Mouse (Mus musculus) gastrocnemius, postnatal 14 days (tissue): Measurements from ENCODE around the gene Nepro. TPM values are rescaled to one million over a fixed set of nuclear protein-coding genes. Genes with fewer than 3 reads are reported as not detected.

Experiments used
- DNase-seq: peaks from one replicate; pipeline ENCODE4 v3.0.0; 2021; ENCODE audit warnings: mixed read lengths
- intact Hi-C: fragments of 180-260 bp; cut with DNase I; formaldehyde crosslinking; loops from one replicate; pipeline ENCODE4 v1.15.1; 2025; ENCODE audit warnings: low total_unique reads
- total RNA-seq, 2 experiments: library from RNA; stranded (reverse); gene quantifications; 2 replicates each; pipeline ENCODE4 v1.2.3; 2021

Gene Nepro
- total RNA-seq, 2 experiments from 2014 or later = 3.6 to 4.2 TPM

DNA sequence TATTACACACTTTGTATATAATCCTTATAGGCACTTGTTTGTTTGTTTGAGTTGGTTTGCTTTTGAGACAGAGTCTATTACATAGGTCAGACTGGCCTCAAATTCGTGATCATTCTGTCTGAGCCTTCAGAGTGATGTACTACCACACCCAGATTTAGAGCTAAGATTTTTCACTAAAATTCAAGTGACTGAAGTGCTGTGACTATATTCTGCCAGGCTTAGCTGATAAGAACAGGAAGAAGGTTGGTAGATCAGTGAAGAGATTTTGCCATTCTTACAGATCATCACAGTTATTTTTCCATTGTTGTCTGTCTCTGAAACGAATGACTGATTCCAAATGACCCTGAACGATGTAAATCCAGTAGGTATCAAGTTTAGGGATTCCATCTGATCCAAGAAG is 23.9 kb downstream of the Nepro start:
- intact Hi-C loops = no loop called here

DNA sequence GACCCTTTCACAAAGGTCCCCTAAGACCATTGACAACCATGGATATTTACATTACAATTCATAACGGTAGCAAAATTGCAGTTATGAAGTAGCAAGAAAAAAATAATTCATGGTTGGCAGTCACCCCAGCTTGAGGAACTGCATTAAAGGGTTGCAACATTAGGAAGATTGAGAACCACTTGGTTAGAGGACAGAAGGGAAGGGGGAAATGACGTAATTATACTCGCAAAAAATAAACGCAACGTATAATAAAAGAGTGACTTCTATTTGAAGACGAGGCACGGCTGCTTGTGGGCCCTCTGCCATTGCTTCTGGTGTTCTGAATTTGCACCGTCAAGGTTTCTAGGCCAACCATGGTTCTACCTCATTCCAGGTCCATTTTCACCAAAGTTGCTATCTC is 33.6 kb downstream of the Nepro start:
- no peak for DNase-seq
- intact Hi-C loops = no loop called here

More for the DNA sequence above, 23.9 kb downstream of the Nepro start:
- no peak for DNase-seq

DNA sequence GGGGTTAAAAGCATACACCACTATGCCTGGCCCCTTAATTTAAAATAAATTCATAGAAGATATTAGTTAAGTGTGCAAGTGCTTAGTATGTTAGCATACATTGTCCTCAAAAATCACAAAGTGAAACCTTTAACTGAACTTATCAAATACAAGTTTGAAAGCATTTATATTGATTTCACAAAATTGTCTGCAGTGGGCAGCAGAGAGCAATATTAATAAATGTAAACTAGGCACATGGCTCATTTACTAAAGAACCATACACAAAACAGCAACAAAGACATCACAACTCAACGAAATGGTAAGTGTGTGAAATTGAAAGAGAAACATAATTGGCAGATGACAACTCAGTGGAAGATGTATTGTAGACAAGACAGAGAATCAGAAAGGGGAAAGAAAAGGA is 37.7 kb downstream of the Nepro start:
- no peak for DNase-seq
- intact Hi-C loops = no loop called here

DNA sequence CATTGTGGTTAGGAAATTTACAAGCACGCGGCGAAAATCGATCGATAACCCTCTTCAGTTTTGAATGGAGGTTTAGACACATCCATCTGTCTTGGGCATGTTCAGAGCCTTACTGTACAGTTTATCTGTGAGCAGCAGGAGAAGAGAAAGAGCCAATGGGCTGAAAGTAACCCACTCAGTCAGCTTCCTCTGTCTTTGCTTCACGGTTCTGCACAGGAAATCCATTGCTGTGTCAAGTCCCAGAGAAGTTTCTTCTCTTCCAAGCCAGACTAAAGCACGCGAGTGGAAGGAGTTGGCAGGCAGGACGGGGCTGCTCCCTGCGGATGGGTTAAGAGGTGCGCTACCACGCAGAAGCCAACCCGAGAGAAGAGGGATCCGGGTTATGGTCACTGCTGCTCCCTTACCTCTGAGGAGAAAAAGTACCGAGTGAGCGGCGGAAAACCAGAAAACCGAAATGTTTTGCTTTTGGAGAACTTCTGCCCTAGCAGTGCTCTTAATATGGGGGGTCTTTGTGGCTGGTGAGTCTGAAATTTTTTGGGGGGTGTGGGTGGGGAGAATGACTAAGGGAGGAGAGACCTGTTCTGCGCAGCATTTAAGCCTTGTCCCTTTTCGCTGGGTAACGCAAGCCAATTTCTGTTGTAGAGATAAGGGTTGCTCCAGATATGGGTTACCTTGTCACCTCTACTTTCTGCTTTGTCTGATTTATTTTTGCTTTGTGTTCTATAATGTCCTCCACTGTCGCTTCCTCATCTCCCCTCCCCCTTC is 41.6 kb downstream of the Nepro start, which contains the start of gene Cd200r1:
Gene Cd200r1, plus strand, starts transcription at position 182 of the 765 bp plus-strand sequence.
- intact Hi-C loops = loop anchor here (5.0 kb wide), 1 partner anchor 317 kb away; no protein-coding TSS in a partner anchor
- DNase-seq = no peak

DNA sequence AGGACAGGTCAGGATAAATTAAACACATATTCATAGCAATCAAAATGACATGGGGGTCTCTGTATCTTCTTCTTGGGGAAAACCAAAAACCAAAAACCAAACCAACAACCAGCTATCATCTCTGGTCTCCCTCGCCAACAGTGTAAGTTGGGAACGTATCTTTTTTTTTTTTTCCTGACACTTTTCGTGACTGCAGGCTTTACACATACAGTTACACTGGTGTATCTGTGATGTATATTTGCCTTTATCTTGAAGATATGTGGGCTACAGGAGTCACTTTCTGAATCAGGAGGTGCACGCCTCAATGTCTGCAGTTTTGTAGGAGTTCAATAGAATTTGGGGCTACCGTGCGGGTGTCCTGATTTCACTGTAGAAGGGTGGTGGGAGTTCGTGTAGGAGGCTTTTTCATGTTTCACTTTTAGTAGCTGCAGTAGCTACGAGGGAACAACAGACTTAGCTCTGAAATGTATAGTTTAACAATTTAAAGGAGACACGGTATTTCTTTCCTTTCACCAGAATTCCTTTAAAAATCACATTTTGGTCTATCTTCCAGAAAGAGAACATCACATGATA is 42.3 kb downstream of the Nepro start:
- intact Hi-C loops = loop anchor here (5.0 kb wide), 1 partner anchor 316 kb away; no protein-coding TSS in a partner anchor
- DNase-seq = no peak

DNA sequence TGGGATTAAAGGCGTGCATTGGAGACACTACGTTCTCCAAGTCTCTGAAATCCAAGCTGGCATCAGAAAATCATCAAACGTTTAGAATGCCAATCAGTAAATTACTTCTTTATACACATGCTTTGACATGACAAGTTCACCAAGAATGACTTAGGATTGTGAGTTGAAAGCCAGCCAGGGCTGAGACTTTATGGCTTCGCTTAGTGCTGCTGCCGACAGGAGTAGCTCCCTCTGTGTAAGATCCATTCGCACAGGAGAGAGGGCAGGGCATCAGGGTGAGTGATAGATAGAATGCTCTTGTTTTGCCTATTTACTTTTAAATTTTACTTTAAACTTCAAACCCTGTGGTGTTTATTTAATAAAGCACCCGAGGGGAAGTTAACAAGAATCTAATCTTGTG is 43.4 kb downstream of the Nepro start:
- intact Hi-C loops = loop anchor here (5.0 kb wide), 1 partner anchor 315 kb away; no protein-coding TSS in a partner anchor
- DNase-seq = no peak

DNA sequence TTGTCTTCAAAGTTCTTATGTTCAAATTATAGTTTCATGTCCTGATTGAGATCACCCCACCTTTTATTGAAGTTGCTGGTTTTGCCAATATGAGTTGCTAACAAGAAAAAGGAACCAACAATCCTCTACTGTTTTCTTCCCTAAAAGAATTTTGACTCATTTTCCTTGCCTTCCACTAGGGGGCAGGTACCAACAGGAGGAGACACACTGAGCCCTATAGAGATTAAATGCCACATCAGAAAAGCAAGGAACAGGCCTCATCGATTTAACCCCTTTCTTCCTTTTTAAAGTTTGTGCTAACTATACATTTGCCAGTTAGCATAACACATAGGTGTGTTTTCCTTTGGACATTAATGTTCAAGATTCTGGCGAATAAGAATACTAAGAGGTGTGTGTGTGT is 43.9 kb downstream of the Nepro start:
- intact Hi-C loops = loop anchor here (5.0 kb wide), 1 partner anchor 314 kb away; no protein-coding TSS in a partner anchor
- no peak for DNase-seq

DNA sequence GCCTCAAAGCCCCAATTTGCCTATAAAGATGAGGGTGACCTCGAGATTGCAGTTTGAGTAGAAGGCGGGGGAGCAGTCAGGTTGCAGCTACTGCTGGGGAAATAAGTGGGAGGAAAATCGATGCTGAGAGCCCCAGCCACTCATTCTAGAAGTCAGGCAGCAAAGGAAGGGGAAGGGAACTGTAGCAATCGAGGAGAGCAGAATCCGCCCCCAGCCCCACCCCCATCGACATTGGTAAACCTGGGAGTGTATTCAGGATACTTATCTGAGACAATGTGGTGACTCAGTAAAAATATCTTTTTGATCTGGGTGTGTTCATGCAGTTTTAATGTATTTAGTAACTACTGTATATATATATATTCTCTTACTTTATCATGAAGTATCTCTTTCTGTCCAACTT is 48.5 kb downstream of the Nepro start:
- no peak for DNase-seq
- intact Hi-C loops = no loop called here

DNA sequence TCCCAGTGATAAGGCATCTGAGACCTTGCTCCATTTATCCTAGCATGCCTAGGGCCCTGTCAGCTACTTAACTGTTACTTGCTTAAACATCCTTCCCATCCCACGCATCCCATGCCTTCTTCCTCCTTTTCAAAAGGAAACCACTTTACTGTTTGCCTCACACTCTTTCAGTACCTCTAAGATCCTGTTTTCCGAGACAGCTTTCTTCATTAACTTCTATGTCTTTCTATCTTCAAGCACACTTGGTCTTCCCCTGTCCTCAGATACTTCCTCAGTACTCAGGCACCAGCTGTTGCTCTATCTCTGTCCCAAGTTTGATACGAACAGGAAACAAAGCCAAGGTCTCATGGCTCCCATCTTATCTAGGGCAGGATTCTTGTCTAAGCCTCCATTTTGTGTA is 49.6 kb downstream of the Nepro start:
- intact Hi-C loops = no loop called here
- DNase-seq = no peak

DNA sequence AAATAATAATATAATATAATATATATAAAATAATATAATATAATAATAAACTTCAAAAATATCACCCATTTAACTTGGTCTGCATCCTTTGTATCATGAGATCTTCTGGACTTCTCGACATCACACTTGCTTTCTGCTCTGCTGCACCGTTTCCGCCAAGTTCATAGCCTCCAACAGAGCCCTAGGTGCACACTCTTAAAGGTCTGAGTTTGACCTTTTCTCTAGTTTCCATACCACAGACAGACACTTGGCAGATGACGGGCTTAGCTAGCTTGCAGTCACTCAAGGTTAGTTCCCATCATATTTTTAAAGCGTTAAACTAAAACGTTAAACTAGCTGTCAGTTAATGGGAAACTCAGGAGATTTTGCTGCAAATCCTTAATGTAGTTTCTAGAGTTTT is 50.1 kb downstream of the Nepro start:
- intact Hi-C loops = no loop called here
- DNase-seq = no peak

DNA sequence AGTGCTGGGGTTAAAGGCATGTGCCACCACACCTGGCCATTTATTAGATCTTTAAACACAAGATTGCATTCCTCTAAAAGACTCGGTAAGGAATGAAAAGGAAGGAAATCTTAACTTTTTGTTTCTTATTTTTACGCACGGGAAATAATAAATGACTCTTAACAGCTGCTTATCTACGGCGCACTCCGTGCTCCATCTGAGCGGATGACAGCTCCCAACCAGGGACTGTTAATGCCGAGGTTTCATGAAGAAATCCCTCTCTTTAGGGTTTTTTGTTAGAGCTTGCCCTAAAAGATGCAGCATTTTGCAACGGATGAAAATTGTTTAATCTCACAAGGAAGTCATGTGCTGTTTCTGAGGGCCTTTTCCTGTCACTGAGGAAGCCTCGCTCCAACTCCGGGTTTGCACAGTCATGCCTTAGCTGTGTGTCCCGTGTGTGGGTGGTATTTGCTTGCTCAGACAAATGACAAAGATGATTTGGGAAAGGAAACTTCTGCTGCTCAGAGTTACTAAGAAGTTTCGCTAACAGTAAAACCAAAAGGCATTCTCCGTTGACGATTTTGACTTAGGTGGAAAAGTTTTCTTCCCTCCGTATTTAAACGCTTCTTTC is 54.5 kb downstream of the Nepro start:
- intact Hi-C loops = no loop called here
- no peak for DNase-seq

DNA sequence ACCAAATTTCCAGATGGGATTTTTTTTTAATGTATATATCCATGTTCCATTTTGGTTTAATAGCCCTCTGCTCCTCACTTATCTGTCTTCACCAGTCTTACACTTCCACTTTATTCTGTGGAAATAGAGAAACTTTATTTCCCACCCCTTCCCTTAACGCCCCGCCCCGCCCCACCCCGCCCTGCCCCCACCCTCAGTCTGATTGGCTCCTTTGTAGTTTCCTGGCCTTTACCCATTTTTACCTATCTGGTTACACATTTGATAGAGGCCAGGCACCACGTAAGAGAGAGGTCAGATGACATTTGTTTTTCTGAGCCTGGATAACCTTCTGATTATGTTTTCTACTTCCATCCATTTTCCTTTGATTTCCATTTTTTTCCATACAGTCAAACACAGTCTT is 55.4 kb downstream of the Nepro start:
- intact Hi-C loops = no loop called here

DNA sequence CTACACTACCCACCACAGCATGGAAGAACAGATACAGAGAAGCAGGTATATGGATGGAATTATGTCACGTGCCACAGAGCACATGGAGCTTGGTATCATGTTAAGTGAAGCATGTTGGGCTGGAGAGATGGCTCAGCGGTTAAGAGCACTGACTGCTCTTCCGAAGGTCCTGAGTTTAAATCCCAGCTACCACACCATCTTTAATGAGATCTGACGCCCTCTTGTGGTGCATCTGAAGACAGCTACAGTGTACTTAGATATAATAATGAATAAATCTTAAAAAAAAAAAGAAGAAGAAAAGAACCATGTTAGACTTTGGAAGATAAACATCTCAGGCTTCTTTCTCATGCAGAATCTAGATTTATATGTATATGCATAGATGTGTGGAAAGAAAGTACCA is 56.6 kb downstream of the Nepro start:
- no peak for DNase-seq
- intact Hi-C loops = no loop called here

More for the DNA sequence above, 55.4 kb downstream of the Nepro start:
- no peak for DNase-seq

Other genes starting within 250 kb of the Nepro start
- gene Boc, start 165.4 kb upstream of the Nepro start, total RNA-seq = 10 to 100 TPM in 1 of 2 experiments, 1 to 10 TPM in 1; 9.4 to 10.7 TPM
- gene Gtpbp8, start 22.1 kb downstream of the Nepro start, total RNA-seq = 10 to 100 TPM in 1 of 2 experiments, 1 to 10 TPM in 1; 8.5 to 12.7 TPM
- under 1 TPM; 0.27 to 0.43 TPM for gene Cd200r1, start 41.4 kb downstream of the Nepro start, total RNA-seq
- gene Cd200r4, start 87.4 kb downstream of the Nepro start, total RNA-seq = not detected
- not detected for gene Cd200r2, start 142.8 kb downstream of the Nepro start, total RNA-seq
- under 1 TPM in 1 of 2 experiments, not detected in 1; 0.25 TPM for gene Cd200r3, start 219.4 kb downstream of the Nepro start, total RNA-seq